ENCODE assay signal across 8 mouse cellular contexts in genomic region chr4:150855346-150855745, GRCm38 (mm10). TPM values are rescaled to one million over a fixed set of nuclear protein-coding genes. Genes with fewer than 3 reads are reported as not detected.
DNase-seq lines count a peak whose midpoint lies in the region; ATAC-seq and TF ChIP-seq lines count a peak whose summit lies in the region.

No protein-coding gene starts in this region.

- H3K27ac ChIP-seq in kidney, adult 2 months (ENCODE audit: insufficient read depth, low read depth, low read length): peak overlapping the region; percentile 84
- peak overlapping the region; percentile 98 for H3K27ac ChIP-seq in forebrain, embryonic 14.5 days (ENCODE audit: low read depth, low read length)
- H3K27ac ChIP-seq in liver, embryonic 13.5 days: peak overlapping the region; percentile 74
- peak overlapping the region; percentile 99 for H3K27ac ChIP-seq in stomach, embryonic 15.5 days

- H3K4me1 ChIP-seq in kidney, adult 2 months (ENCODE audit: control insufficient read depth, insufficient read depth, low read length): peaks cover 21% of the 10 kb centered on the region
- peaks cover 4% of the 10 kb centered on the region; the same call in 1 of the 2 replicates for H3K4me1 ChIP-seq in forebrain, embryonic 14.5 days (ENCODE audit: control insufficient read depth, insufficient read depth, low read length)
- peaks cover 17% of the 10 kb centered on the region for H3K4me1 ChIP-seq in liver, embryonic 13.5 days (replicated peaks)
- H3K4me1 ChIP-seq in stomach, embryonic 15.5 days: peaks cover 5% of the 10 kb centered on the region; the same call in 1 of the 2 replicates

- under 1% methylated on average over 43 of the region's 43 CpGs for WGBS in kidney, adult 2 months
- under 1% methylated on average over 34 of the region's 43 CpGs for WGBS in forebrain, embryonic 14.5 days
- 2% methylated on average over 40 of the region's 43 CpGs for WGBS in liver, embryonic 13.5 days (ENCODE audit: insufficient replicate concordance)
- WGBS in stomach, embryonic 15.5 days: under 1% methylated on average over 36 of the region's 43 CpGs

- TF ChIP-seq CTCF in kidney, adult 2 months (conservative IDR thresholded peaks at IDR 0.05; ENCODE audit: insufficient read depth, insufficient read length, low read depth, low read length): no peak

- peaks cover 10% of the 10 kb centered on the region; the same call in 1 of the 2 replicates for H3K36me3 ChIP-seq in kidney, adult 2 months (ENCODE audit: control insufficient read depth, insufficient read depth, low read length)
- no peaks in the 10 kb centered on the region for H3K36me3 ChIP-seq in forebrain, embryonic 14.5 days (ENCODE audit: control insufficient read depth, insufficient read depth, low read length)
- no peaks in the 10 kb centered on the region for H3K36me3 ChIP-seq in liver, embryonic 13.5 days
- H3K36me3 ChIP-seq in stomach, embryonic 15.5 days: no peaks in the 10 kb centered on the region

- H3K4me3 ChIP-seq in kidney, adult 2 months (ENCODE audit: insufficient read depth, low read depth, low read length): peak overlapping the region; percentile 92
- peak overlapping the region; percentile 78 for H3K4me3 ChIP-seq in forebrain, embryonic 14.5 days (ENCODE audit: low read depth, low read length)
- peak overlapping the region; percentile 69 for H3K4me3 ChIP-seq in liver, embryonic 13.5 days (replicated peaks)
- peak overlapping the region; percentile 89 for H3K4me3 ChIP-seq in stomach, embryonic 15.5 days (replicated peaks)

- peak; percentile 45 for TF ChIP-seq POLR2A in kidney, adult 2 months (IDR thresholded peaks at IDR 0.05; ENCODE audit: low read depth, low read length)

- no peak for DNase-seq in kidney, adult 2 months
- DNase-seq in kidney, adult 9 months: no peak
- DNase-seq in forebrain, embryonic 14.5 days (ENCODE audit: low spot score): no peak
- DNase-seq in liver, embryonic 13.5 days: no peak
- no peak for DNase-seq in adrenal gland, adult 8-10 months

- H3K4me2 ChIP-seq in forebrain, embryonic 14.5 days (ENCODE audit: low read length): peak overlapping the region; percentile 72
- peak overlapping the region; percentile 78 for H3K4me2 ChIP-seq in liver, embryonic 13.5 days
- peak overlapping the region; percentile 71 for H3K4me2 ChIP-seq in stomach, embryonic 15.5 days

- H3K27me3 ChIP-seq in kidney, adult 2 months (replicated peaks; ENCODE audit: control insufficient read depth, insufficient read depth, low read length): no peaks in the 10 kb centered on the region
- no peaks in the 10 kb centered on the region for H3K27me3 ChIP-seq in forebrain, embryonic 14.5 days (replicated peaks; ENCODE audit: control insufficient read depth, insufficient read depth, low read length)
- peaks cover 34% of the 10 kb centered on the region for H3K27me3 ChIP-seq in liver, embryonic 13.5 days
- no peaks in the 10 kb centered on the region for H3K27me3 ChIP-seq in stomach, embryonic 15.5 days (replicated peaks)

- H3K9me3 ChIP-seq in forebrain, embryonic 14.5 days (replicated peaks; ENCODE audit: control insufficient read depth, low read length): no peaks in the 10 kb centered on the region
- H3K9me3 ChIP-seq in liver, embryonic 13.5 days (replicated peaks): no peaks in the 10 kb centered on the region
- no peaks in the 10 kb centered on the region for H3K9me3 ChIP-seq in stomach, embryonic 15.5 days

- H3K9ac ChIP-seq in forebrain, embryonic 14.5 days (ENCODE audit: low read length): peak overlapping the region; percentile 94
- H3K9ac ChIP-seq in liver, embryonic 13.5 days: peak overlapping the region; percentile 78
- peak overlapping the region; percentile 90 for H3K9ac ChIP-seq in stomach, embryonic 15.5 days

- peak; percentile 5 for ATAC-seq in activated CD4-positive, CD25-positive, alpha-beta regulatory T cell, adult 4 months
- no peak; the same call in 1 of the 2 replicates for ATAC-seq in forebrain, embryonic 14.5 days
- no peak; the same call in 1 of the 2 replicates for ATAC-seq in liver, embryonic 13.5 days (ENCODE audit: low read depth)
- ATAC-seq in stomach, embryonic 15.5 days (ENCODE audit: insufficient read depth, low FRiP score, low read depth): no peak; the same call in 1 of the 2 replicates
- ATAC-seq in megakaryocyte progenitor cell, adult 5-6 weeks (replicated peaks; ENCODE audit: poor library complexity): no peak

RNA-seq across cellular contexts. Expression of gene Errfi1, which starts 1.6 kb away (rescaled TPM):
- 230 TPM in 2 replicates for polyA plus RNA-seq in kidney, adult 2 months (2012; rRNA removed)
- polyA plus RNA-seq in activated CD4-positive, CD25-positive, alpha-beta regulatory T cell, adult 4 months (2017; shearing (Covaris generic)): 1 to 10 TPM; 2.0 to 2.4 TPM
- polyA plus RNA-seq in forebrain, embryonic 14.5 days (2014; fragmentation: Nextera tagmentation; extraction: Ambion mirVana): 17.4 and 19.1 TPM in 2 replicates
- 12.8 and 15.4 TPM in 2 replicates for polyA plus RNA-seq in liver, embryonic 13.5 days (2015; fragmentation: Nextera tagmentation; extraction: Ambion mirVana)
- 32.3 and 33.4 TPM in 2 replicates for polyA plus RNA-seq in stomach, embryonic 15.5 days (2015; fragmentation: Nextera tagmentation; extraction: Ambion mirVana)
- total RNA-seq in megakaryocyte progenitor cell, adult 5-6 weeks (2015): 0.84 and 1.2 TPM in 2 replicates
- 0.54 and 0.61 TPM in 2 replicates for total RNA-seq in megakaryocyte progenitor cell, adult 5-6 weeks (2017)
- total RNA-seq in adrenal gland, adult 8-10 months (2022): 10 to 100 TPM; 17.9 to 44.0 (median 29.8) TPM

RNA-seq across cellular contexts. Expression of gene Park7, which starts 58.9 kb away (rescaled TPM):
- polyA plus RNA-seq in kidney, adult 2 months (2012; rRNA removed): 314 and 444 TPM in 2 replicates
- 100 to 1,000 TPM; 449 to 481 TPM for polyA plus RNA-seq in activated CD4-positive, CD25-positive, alpha-beta regulatory T cell, adult 4 months (2017; shearing (Covaris generic))
- polyA plus RNA-seq in forebrain, embryonic 14.5 days (2014; fragmentation: Nextera tagmentation; extraction: Ambion mirVana): 447 and 495 TPM in 2 replicates
- 302 and 304 TPM in 2 replicates for polyA plus RNA-seq in liver, embryonic 13.5 days (2015; fragmentation: Nextera tagmentation; extraction: Ambion mirVana)
- polyA plus RNA-seq in stomach, embryonic 15.5 days (2015; fragmentation: Nextera tagmentation; extraction: Ambion mirVana): 411 and 424 TPM in 2 replicates
- total RNA-seq in megakaryocyte progenitor cell, adult 5-6 weeks (2015): 303 and 339 TPM in 2 replicates
- total RNA-seq in megakaryocyte progenitor cell, adult 5-6 weeks (2017): 449 and 454 TPM in 2 replicates
- total RNA-seq in adrenal gland, adult 8-10 months (2022): 100 to 1,000 TPM; 239 to 338 (median 269) TPM

RNA-seq across cellular contexts. Expression of gene Tnfrsf9, which starts 59.0 kb away (rescaled TPM):
- 0.14 and 0.86 TPM in 2 replicates for polyA plus RNA-seq in kidney, adult 2 months (2012; rRNA removed)
- 100 to 1,000 TPM; 103 to 140 TPM for polyA plus RNA-seq in activated CD4-positive, CD25-positive, alpha-beta regulatory T cell, adult 4 months (2017; shearing (Covaris generic))
- polyA plus RNA-seq in forebrain, embryonic 14.5 days (2014; fragmentation: Nextera tagmentation; extraction: Ambion mirVana): 0.11 TPM in 1 of 2 replicates, not detected in the other
- polyA plus RNA-seq in liver, embryonic 13.5 days (2015; fragmentation: Nextera tagmentation; extraction: Ambion mirVana): 0.17 and 0.20 TPM in 2 replicates
- polyA plus RNA-seq in stomach, embryonic 15.5 days (2015; fragmentation: Nextera tagmentation; extraction: Ambion mirVana): 0.98 and 1.2 TPM in 2 replicates
- total RNA-seq in megakaryocyte progenitor cell, adult 5-6 weeks (2015): 0.15 TPM in 1 of 2 replicates, not detected in the other
- total RNA-seq in megakaryocyte progenitor cell, adult 5-6 weeks (2017): not detected in 2 replicates
- under 1 TPM in 3 of 4 experiments, not detected in 1; 0.27 to 0.43 (median 0.28) TPM for total RNA-seq in adrenal gland, adult 8-10 months (2022)

Comparison
In these comparisons a context has a peak if more than half of its experiments do, and no peak if none do; other contexts are left out.
1. RNA of gene Tnfrsf9, which starts 59.0 kb away (polyA plus RNA-seq): 103 to 140 TPM in activated CD4-positive, CD25-positive, alpha-beta regulatory T cell, adult 4 months; 0.98 to 1.2 TPM in stomach, embryonic 15.5 days, 0.14 to 0.86 TPM in kidney, adult 2 months, 0.17 to 0.20 TPM in liver, embryonic 13.5 days and 0.11 TPM in forebrain, embryonic 14.5 days; every median in the first group is over 10 times any median in the second.
2. Peak in every context shown above with its lines, with median percentiles within 50 percentile points of each other: H3K27ac ChIP-seq, H3K4me3 ChIP-seq, H3K4me2 ChIP-seq and H3K9ac ChIP-seq.